Mouse (Mus musculus) forebrain, embryonic 10.5 days (tissue): ENCODE results near the gene Afp. TPM values are rescaled to one million over a fixed set of nuclear protein-coding genes. Genes with fewer than 3 reads are reported as not detected.

Source experiments
- DNase-seq: peaks from one replicate; pipeline ENCODE4 v3.0.0-alpha.2; 2017; ENCODE audit warnings: low spot score; ENCODE audit errors: extremely low spot score
- H3K27ac ChIP-seq: fragments of 300-500 bp; sonication (generic); 2 replicates; pipeline ENCODE4 v1.5.1; 2016; ENCODE audit warnings: mild to moderate bottlenecking
- H3K27me3 ChIP-seq: fragments of 300-500 bp; sonication (generic); 2 replicates; pipeline ENCODE4 v1.6.1; 2016; ENCODE audit warnings: mild to moderate bottlenecking; ENCODE audit not compliant: poor library complexity, severe bottlenecking
- H3K36me3 ChIP-seq: fragments of 300-500 bp; sonication (generic); replicated peaks from 2 replicates; pipeline ENCODE4 v1.6.1; 2016; ENCODE audit warnings: mild to moderate bottlenecking, moderate library complexity
- H3K4me1 ChIP-seq: fragments of 300-500 bp; sonication (generic); 2 replicates; pipeline ENCODE4 v1.6.1; 2016
- H3K4me3 ChIP-seq: fragments of 300-500 bp; sonication (generic); 2 replicates; pipeline ENCODE4 v1.5.1; 2016; ENCODE audit warnings: mild to moderate bottlenecking, moderate library complexity
- H3K9me3 ChIP-seq: fragments of 300-500 bp; sonication (generic); 2 replicates; pipeline ENCODE4 v1.6.1; 2016; ENCODE audit warnings: mild to moderate bottlenecking, moderate library complexity
- WGBS: fragments of 180-500 bp; shearing (Covaris S2); methylation state at CpG from one replicate; pipeline ENCODE4 v1.1.7; 2016; 5-methylcytosine and 5-hydroxymethylcytosine counted together
- polyA plus RNA-seq: library from polyadenylated mRNA; unstranded; fragments of >200 nt; fragmentation: Nextera tagmentation; extraction: Ambion mirVana; gene quantifications from 2 replicates; pipeline ENCODE4 v1.2.1, GENCODE M21; 2016

The Afp gene
- polyA plus RNA-seq, 1 experiment from 2014 or later = 0.11 TPM

GRCm38 (mm10) chr5:90477308-90478140 lies 13.0 kb upstream of the Afp start:
- DNase-seq = no peak
- WGBS = 88% methylated on average over 7 of the region's 7 CpGs

GRCm38 (mm10) chr5:90478886-90479285 lies 11.7 kb upstream of the Afp start:
- WGBS = 89% methylated on average over 1 of the region's 1 CpGs

More at GRCm38 (mm10) chr5:90477308-90478140, 13.0 kb upstream of the Afp start:
- H3K9me3 ChIP-seq = no peaks in the 10 kb centered on the region
- no peaks in the 10 kb centered on the region for H3K36me3 ChIP-seq
- no peaks in the 10 kb centered on the region for H3K27me3 ChIP-seq
- no peak overlapping the region for H3K27ac ChIP-seq
- no peaks in the 10 kb centered on the region for H3K4me1 ChIP-seq
- H3K4me3 ChIP-seq = no peak overlapping the region

GRCm38 (mm10) chr5:90485597-90485996 lies 4.9 kb upstream of the Afp start:
- 93% methylated on average over 7 of the region's 7 CpGs for WGBS
- no peaks in the 10 kb centered on the region for H3K36me3 ChIP-seq
- H3K4me1 ChIP-seq = no peaks in the 10 kb centered on the region
- no peak for DNase-seq
- H3K9me3 ChIP-seq = no peaks in the 10 kb centered on the region
- H3K4me3 ChIP-seq = no peak overlapping the region
- no peak overlapping the region for H3K27ac ChIP-seq
- H3K27me3 ChIP-seq = no peaks in the 10 kb centered on the region

More at GRCm38 (mm10) chr5:90478886-90479285, 11.7 kb upstream of the Afp start:
- Histone ChIP-seq H3K36me3 (no peaks in the 10 kb centered on the region), H3K27me3 (no peaks in the 10 kb centered on the region), H3K4me3 (no peak overlapping the region), H3K4me1 (no peaks in the 10 kb centered on the region), H3K9me3 (no peaks in the 10 kb centered on the region), H3K27ac (no peak overlapping the region)
- DNase-seq = no peak

GRCm38 (mm10) chr5:90488323-90488722 lies 2.2 kb upstream of the Afp start:
- WGBS = 92% methylated on average over 7 of the region's 7 CpGs
- no peak overlapping the region for H3K27ac ChIP-seq

GRCm38 (mm10) chr5:90492440-90492839 lies 1.9 kb downstream of the Afp start:
- H3K4me3 ChIP-seq = no peak overlapping the region
- H3K27me3 ChIP-seq = no peaks in the 10 kb centered on the region

More at GRCm38 (mm10) chr5:90488323-90488722, 2.2 kb upstream of the Afp start:
- H3K4me3 ChIP-seq = no peak overlapping the region
- H3K36me3 ChIP-seq = no peaks in the 10 kb centered on the region
- H3K27me3 ChIP-seq = no peaks in the 10 kb centered on the region
- no peaks in the 10 kb centered on the region for H3K4me1 ChIP-seq
- no peak for DNase-seq
- no peaks in the 10 kb centered on the region for H3K9me3 ChIP-seq

GRCm38 (mm10) chr5:90494308-90494707 lies 3.8 kb downstream of the Afp start:
- 95% methylated on average over 4 of the region's 4 CpGs for WGBS

More at GRCm38 (mm10) chr5:90492440-90492839, 1.9 kb downstream of the Afp start:
- no peak for DNase-seq
- WGBS = 85% methylated on average over 9 of the region's 9 CpGs
- H3K9me3 ChIP-seq = no peaks in the 10 kb centered on the region
- H3K36me3 ChIP-seq = no peaks in the 10 kb centered on the region
- no peak overlapping the region for H3K27ac ChIP-seq
- no peaks in the 10 kb centered on the region for H3K4me1 ChIP-seq

GRCm38 (mm10) chr5:90499509-90499908 lies 9.0 kb downstream of the Afp start:
- Histone ChIP-seq H3K27me3 (no peaks in the 10 kb centered on the region), H3K27ac (no peak overlapping the region), H3K9me3 (no peaks in the 10 kb centered on the region), H3K4me3 (no peak overlapping the region), H3K36me3 (no peaks in the 10 kb centered on the region), H3K4me1 (no peaks in the 10 kb centered on the region)
- DNase-seq = no peak
- 77% methylated on average over 7 of the region's 7 CpGs for WGBS

More at GRCm38 (mm10) chr5:90494308-90494707, 3.8 kb downstream of the Afp start:
- H3K9me3 ChIP-seq = no peaks in the 10 kb centered on the region
- no peaks in the 10 kb centered on the region for H3K36me3 ChIP-seq
- H3K27ac ChIP-seq = no peak overlapping the region
- no peaks in the 10 kb centered on the region for H3K27me3 ChIP-seq
- H3K4me1 ChIP-seq = no peaks in the 10 kb centered on the region
- no peak for DNase-seq
- H3K4me3 ChIP-seq = no peak overlapping the region

GRCm38 (mm10) chr5:90500714-90501113 lies 10.2 kb downstream of the Afp start:
- H3K4me3 ChIP-seq = no peak overlapping the region
- no peaks in the 10 kb centered on the region for H3K27me3 ChIP-seq
- no peaks in the 10 kb centered on the region for H3K9me3 ChIP-seq
- no peak overlapping the region for H3K27ac ChIP-seq
- WGBS = 9% methylated on average over 6 of the region's 6 CpGs
- H3K36me3 ChIP-seq = no peaks in the 10 kb centered on the region
- DNase-seq = peak; percentile 75
- H3K4me1 ChIP-seq = no peaks in the 10 kb centered on the region

GRCm38 (mm10) chr5:90501752-90502151 lies 11.2 kb downstream of the Afp start:
- H3K4me1 ChIP-seq = no peaks in the 10 kb centered on the region
- WGBS = 86% methylated on average over 5 of the region's 5 CpGs
- H3K27me3 ChIP-seq = no peaks in the 10 kb centered on the region
- no peaks in the 10 kb centered on the region for H3K9me3 ChIP-seq
- H3K36me3 ChIP-seq = no peaks in the 10 kb centered on the region
- no peak overlapping the region for H3K4me3 ChIP-seq
- no peak overlapping the region for H3K27ac ChIP-seq
- no peak for DNase-seq

GRCm38 (mm10) chr5:90504742-90505141 lies 14.2 kb downstream of the Afp start:
- Histone ChIP-seq H3K9me3 (no peaks in the 10 kb centered on the region), H3K36me3 (no peaks in the 10 kb centered on the region), H3K27me3 (no peaks in the 10 kb centered on the region), H3K27ac (no peak overlapping the region), H3K4me3 (no peak overlapping the region), H3K4me1 (peaks cover 5% of the 10 kb centered on the region; the same call in 1 of the 2 replicates)
- DNase-seq = no peak
- 88% methylated on average over 11 of the region's 11 CpGs for WGBS

- Histone ChIP-seq H3K9me3 (no peaks in the 10 kb centered on the region), H3K27me3 (no peaks in the 10 kb centered on the region), H3K4me1 (peaks cover 5% of the 10 kb centered on the region; the same call in 1 of the 2 replicates), H3K27ac (no peak overlapping the region), H3K4me3 (no peak overlapping the region), H3K36me3 (no peaks in the 10 kb centered on the region)
- WGBS = 83% methylated on average over 2 of the region's 2 CpGs
- no peak for DNase-seq
Measured at GRCm38 (mm10) chr5:90506507-90506906, 16.0 kb downstream of the Afp start.

- Histone ChIP-seq H3K27ac (no peak overlapping the region), H3K27me3 (no peaks in the 10 kb centered on the region), H3K36me3 (no peaks in the 10 kb centered on the region), H3K4me1 (peaks cover 5% of the 10 kb centered on the region; the same call in 1 of the 2 replicates), H3K9me3 (no peaks in the 10 kb centered on the region), H3K4me3 (no peak overlapping the region)
- WGBS = 48% methylated on average over 13 of the region's 13 CpGs
- no peak for DNase-seq
Measured at GRCm38 (mm10) chr5:90507411-90507949, 16.9 kb downstream of the Afp start.
